Mouse (Mus musculus) intestine, embryonic 14.5 days (tissue): ENCODE results near the gene F13a1. TPM values are rescaled to one million over a fixed set of nuclear protein-coding genes. Genes with fewer than 3 reads are reported as not detected.

Experiments
- ATAC-seq: fragments of 200-750 bp; cut with Nextera tagmentation; replicated peaks from 2 replicates; pipeline ENCODE4 v1.8.0; 2017; ENCODE audit warnings: low read depth, moderate number of reproducible peaks, moderate TSS enrichment, moderate library complexity; ENCODE audit not compliant: low FRiP score, low TSS enrichment
- DNase-seq: peaks from one replicate; pipeline ENCODE4 v3.0.0-alpha.2; 2018; ENCODE audit warnings: low spot score
- H3K27ac ChIP-seq: fragments of 300-500 bp; sonication (generic); 2 replicates; pipeline ENCODE4 v1.5.1; 2014; ENCODE audit warnings: low read depth, mild to moderate bottlenecking, control low read depth
- H3K27me3 ChIP-seq: fragments of 300-500 bp; sonication (generic); replicated peaks from 2 replicates; pipeline ENCODE4 v1.6.1; 2014; ENCODE audit warnings: low read length, control low read depth; ENCODE audit not compliant: control insufficient read depth, insufficient read depth
- H3K36me3 ChIP-seq: fragments of 300-500 bp; sonication (generic); 2 replicates; pipeline ENCODE4 v1.6.1; 2014; ENCODE audit warnings: low read length, control low read depth; ENCODE audit not compliant: control insufficient read depth, insufficient read depth
- H3K4me1 ChIP-seq: fragments of 300-500 bp; sonication (generic); replicated peaks from 2 replicates; pipeline ENCODE4 v1.6.1; 2014; ENCODE audit warnings: low read length, control low read depth, mixed read lengths; ENCODE audit not compliant: control insufficient read depth, insufficient read depth
- H3K4me2 ChIP-seq: fragments of 300-500 bp; sonication (generic); 2 replicates; pipeline ENCODE4 v1.6.1; 2014; ENCODE audit warnings: low read length
- H3K4me3 ChIP-seq: fragments of 300-500 bp; sonication (generic); 2 replicates; pipeline ENCODE4 v1.5.1; 2014; ENCODE audit warnings: low read depth, low read length, control low read depth, mixed read lengths
- H3K9ac ChIP-seq: fragments of 300-500 bp; sonication (generic); 2 replicates; pipeline ENCODE4 v1.6.1; 2014; ENCODE audit warnings: mild to moderate bottlenecking, low read length
- H3K9me3 ChIP-seq: fragments of 300-500 bp; sonication (generic); 2 replicates; pipeline ENCODE4 v1.6.1; 2016; ENCODE audit warnings: low read length, control low read depth; ENCODE audit not compliant: control insufficient read depth
- whole genome bisulfite sequencing: fragments of 180-500 bp; shearing (Covaris S2); extraction: QIAGEN DNeasy Blood & Tissue Kit; methylation state at CpG from one replicate; pipeline ENCODE4 v1.1.7; 2014; 5-methylcytosine and 5-hydroxymethylcytosine counted together
- polyA plus RNA-seq: library from polyadenylated mRNA; unstranded; fragments of >200 nt; fragmentation: Nextera tagmentation; extraction: Ambion mirVana; gene quantifications from 2 replicates; pipeline ENCODE4 v1.2.1, GENCODE M21; 2014

F13a1 gene
- polyA plus RNA-seq, 1 experiment from 2014 or later, result 9.5 TPM

DNA sequence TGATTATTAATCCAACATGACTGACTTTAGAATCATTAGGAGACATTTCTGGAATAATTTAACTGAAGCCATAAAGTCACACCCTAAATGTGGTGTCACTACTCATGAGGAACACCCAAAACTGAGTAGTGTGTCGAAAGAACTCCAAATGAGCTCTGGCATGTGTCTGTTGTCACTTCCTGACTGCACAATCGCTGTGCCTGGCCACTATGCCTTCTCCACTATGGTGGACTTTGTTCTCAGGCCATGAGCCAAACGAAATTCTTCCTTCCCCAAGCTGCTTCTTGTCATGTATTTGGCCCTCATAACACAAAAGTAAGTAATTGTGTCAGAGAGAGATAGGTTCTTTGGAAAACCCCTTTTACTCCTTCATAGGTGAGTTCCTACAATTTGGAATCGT, 61.7 kb downstream of the F13a1 start:
- 77% methylated on average over 4 of the region's 4 CpGs for WGBS
- Histone ChIP-seq H3K27ac (no peak overlapping the region), H3K27me3 (no peaks in the 10 kb centered on the region), H3K9ac (no peak overlapping the region), H3K4me1 (no peaks in the 10 kb centered on the region), H3K9me3 (no peaks in the 10 kb centered on the region), H3K4me2 (no peak overlapping the region), H3K4me3 (no peak overlapping the region), H3K36me3 (no peaks in the 10 kb centered on the region)
- DNase-seq, result no peak
- no peak for ATAC-seq

DNA sequence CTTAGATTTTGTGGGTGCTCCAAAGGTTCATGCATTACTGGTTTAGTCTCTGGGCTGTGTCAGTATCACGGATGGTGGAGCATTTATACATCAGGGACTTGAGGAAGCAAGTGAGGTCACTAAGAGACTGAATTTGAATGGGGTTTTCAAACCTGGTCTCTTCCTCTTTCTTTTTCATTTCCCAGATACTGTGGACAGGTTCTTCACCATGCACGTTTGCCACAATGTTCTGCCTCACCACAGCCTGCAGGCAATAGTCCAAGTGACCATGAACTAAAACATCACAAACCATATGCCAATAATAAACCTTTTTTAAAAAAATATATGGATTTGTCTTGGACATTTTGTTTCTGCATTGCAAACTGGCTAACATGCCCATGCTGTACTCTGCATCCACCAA, 77.0 kb downstream of the F13a1 start:
- H3K9ac ChIP-seq, result no peak overlapping the region
- H3K36me3 ChIP-seq, result no peaks in the 10 kb centered on the region
- H3K4me2 ChIP-seq, result no peak overlapping the region
- no peak overlapping the region for H3K27ac ChIP-seq
- WGBS, result 84% methylated on average over 2 of the region's 2 CpGs
- no peak for DNase-seq
- ATAC-seq, result no peak
- no peak overlapping the region for H3K4me3 ChIP-seq
- H3K9me3 ChIP-seq, result no peaks in the 10 kb centered on the region
- no peaks in the 10 kb centered on the region for H3K27me3 ChIP-seq
- no peaks in the 10 kb centered on the region for H3K4me1 ChIP-seq

DNA sequence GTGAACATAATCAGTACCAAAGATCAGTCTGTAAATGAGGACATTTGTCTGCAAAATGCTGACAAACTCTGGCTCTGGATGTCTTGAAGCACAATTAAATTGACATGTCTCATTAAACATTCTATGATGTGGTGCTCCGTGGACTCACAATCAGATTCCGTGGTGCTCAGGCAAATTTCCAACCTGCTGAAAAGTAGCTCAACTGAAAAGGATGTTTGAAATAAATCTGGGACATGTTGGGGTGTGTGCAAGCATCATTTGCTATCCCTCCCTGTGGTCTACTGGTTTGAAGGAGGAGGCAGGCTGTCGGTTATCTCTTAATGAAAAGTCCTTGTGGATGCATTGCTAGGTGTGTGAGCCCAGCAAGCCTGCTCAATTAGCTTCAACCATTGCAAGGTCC, 77.8 kb downstream of the F13a1 start:
- H3K4me1 ChIP-seq, result no peaks in the 10 kb centered on the region
- no peak overlapping the region for H3K4me2 ChIP-seq
- DNase-seq, result no peak
- H3K36me3 ChIP-seq, result no peaks in the 10 kb centered on the region
- no peaks in the 10 kb centered on the region for H3K9me3 ChIP-seq
- H3K27me3 ChIP-seq, result no peaks in the 10 kb centered on the region
- H3K9ac ChIP-seq, result no peak overlapping the region
- no peak overlapping the region for H3K27ac ChIP-seq
- WGBS, result 76% methylated on average over 3 of the region's 3 CpGs
- ATAC-seq, result no peak
- no peak overlapping the region for H3K4me3 ChIP-seq

DNA sequence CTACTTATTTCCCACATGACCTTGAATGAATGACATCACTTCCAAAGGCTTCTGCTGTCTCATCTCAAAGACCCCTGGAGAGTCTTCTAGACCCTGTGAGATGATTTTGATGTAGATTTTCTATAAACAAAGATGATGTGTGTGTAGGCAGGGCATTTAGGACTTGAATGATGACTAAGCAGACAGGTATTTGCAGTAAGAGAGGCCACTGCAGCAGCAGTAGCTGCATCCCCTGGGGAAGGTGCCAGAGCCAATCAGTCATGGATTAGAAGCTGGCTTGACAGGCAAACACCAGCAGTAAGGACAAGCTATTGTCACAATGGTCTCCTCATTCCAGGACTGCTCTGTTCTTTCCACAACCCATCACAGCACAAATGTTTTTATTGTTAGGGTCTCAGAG, 87.1 kb downstream of the F13a1 start:
- no peaks in the 10 kb centered on the region for H3K4me1 ChIP-seq
- no peaks in the 10 kb centered on the region for H3K36me3 ChIP-seq
- H3K4me3 ChIP-seq, result no peak overlapping the region
- no peak overlapping the region for H3K27ac ChIP-seq
- no peak overlapping the region for H3K9ac ChIP-seq
- no peaks in the 10 kb centered on the region for H3K27me3 ChIP-seq
- DNase-seq (no peak), ATAC-seq (no peak)
- no peaks in the 10 kb centered on the region for H3K9me3 ChIP-seq
- H3K4me2 ChIP-seq, result no peak overlapping the region

DNA sequence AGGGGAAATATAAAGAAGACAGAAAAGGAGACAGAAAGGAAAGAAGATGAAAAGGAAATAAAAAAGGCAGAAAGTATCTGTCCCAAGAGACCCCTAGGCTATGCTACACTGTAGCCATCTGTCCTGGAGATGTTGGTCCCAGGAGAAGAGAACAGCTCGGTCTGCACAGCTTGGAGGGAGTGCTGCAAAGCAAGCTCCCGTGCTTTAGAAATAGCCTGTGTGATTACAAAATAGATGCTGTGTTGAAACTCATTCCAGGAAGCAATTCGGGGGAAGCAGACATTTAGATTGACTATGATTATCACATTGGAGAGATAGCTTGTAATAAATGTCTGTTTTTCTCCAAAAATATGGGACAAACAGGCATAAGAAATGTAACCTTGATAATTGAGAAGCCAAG, 91.0 kb downstream of the F13a1 start:
- H3K27me3 ChIP-seq, result no peaks in the 10 kb centered on the region
- no peaks in the 10 kb centered on the region for H3K9me3 ChIP-seq
- DNase-seq, result no peak
- no peak overlapping the region for H3K4me2 ChIP-seq
- H3K27ac ChIP-seq, result no peak overlapping the region
- no peak overlapping the region for H3K4me3 ChIP-seq
- H3K36me3 ChIP-seq, result no peaks in the 10 kb centered on the region
- H3K9ac ChIP-seq, result no peak overlapping the region
- ATAC-seq, result no peak
- H3K4me1 ChIP-seq, result no peaks in the 10 kb centered on the region
- 66% methylated on average over 3 of the region's 3 CpGs for WGBS

DNA sequence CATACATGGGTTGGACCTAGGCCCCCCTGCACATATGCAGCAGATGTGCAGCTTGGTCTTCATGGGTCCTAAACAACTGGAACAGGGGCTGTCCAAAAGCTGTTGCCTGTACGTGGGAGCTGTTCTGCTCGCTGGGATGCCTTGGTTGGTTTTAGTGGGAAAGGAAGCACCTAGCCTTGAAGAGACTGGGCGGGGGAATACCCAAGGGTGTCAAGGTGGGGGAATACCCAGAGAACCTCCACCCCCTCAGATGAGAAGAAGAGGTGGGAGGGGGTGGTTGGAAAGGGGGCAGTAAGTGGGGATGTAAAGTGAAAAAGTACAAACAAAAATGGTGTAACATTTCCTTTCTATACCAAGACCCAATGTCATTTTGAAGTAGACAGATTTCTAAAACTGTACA, 95.1 kb downstream of the F13a1 start:
- DNase-seq (no peak), ATAC-seq (no peak)
- no peak overlapping the region for H3K9ac ChIP-seq

DNA sequence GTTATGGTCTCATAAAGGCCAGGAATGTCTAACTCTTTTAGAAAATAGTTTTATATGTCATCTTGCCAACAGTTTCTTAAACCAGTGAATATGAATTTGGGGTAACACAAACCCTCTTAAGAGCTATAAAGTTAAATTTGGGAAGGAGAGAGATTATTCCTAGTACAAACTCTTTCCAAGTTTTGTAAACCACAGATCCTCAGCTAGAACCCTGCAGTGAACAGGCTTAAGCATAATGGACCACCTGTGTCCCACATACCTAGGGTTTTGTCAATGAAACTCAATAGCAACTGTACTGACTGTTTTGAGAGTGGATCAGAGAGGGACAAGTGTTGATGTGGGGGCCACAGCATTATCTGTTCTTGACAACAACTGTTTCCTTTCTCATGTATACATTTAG, 96.4 kb downstream of the F13a1 start:
- Histone ChIP-seq H3K9me3 (no peaks in the 10 kb centered on the region), H3K27ac (no peak overlapping the region), H3K27me3 (no peaks in the 10 kb centered on the region), H3K4me3 (no peak overlapping the region), H3K36me3 (no peaks in the 10 kb centered on the region), H3K9ac (no peak overlapping the region), H3K4me1 (no peaks in the 10 kb centered on the region), H3K4me2 (no peak overlapping the region)
- ATAC-seq (no peak), DNase-seq (no peak)

More for the DNA sequence above, 95.1 kb downstream of the F13a1 start:
- Histone ChIP-seq H3K4me2 (no peak overlapping the region), H3K27ac (no peak overlapping the region), H3K4me3 (no peak overlapping the region), H3K36me3 (no peaks in the 10 kb centered on the region), H3K27me3 (no peaks in the 10 kb centered on the region), H3K4me1 (no peaks in the 10 kb centered on the region), H3K9me3 (no peaks in the 10 kb centered on the region)
- 89% methylated on average over 3 of the region's 3 CpGs for WGBS

DNA sequence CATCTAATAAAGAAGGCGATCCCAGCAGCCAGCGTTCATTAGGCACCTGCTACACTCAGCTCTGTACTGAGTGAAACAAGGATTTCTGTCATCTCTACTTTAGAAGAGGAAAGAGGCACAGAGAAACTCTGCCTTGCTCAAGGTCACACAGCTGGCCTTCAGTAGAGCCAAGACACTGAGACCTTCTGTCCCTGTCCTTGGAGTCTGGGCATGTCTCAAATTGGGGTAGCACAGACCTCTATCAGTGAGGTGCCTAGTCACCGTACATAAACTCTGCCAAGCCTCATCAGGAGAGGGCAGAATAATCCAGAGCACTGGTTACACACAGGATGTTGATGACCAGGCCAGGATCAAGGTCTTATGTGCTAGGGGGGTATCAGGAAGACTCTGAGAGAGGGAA, 108.2 kb downstream of the F13a1 start:
- Histone ChIP-seq H3K27ac (no peak overlapping the region), H3K36me3 (no peaks in the 10 kb centered on the region)
- WGBS, result 94% methylated on average over 3 of the region's 3 CpGs

DNA sequence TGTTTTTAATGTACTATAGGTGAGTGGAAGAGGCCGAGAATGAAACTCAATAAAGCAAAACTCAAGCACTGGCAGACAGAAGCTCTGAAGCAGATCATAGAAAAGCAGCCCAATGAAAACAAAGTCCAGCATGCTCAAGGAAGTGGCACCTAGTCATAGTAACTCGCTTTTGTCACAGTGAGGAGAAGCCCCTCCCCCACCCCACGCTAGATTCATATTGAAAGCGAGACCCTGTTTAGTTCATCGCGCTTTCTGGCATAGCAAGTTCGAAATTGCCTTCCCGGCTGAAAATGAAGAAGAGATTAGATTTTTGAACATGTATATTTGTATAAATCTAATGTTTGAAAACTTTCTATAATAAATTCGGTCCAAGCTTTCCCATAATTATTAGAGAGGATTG, 118.0 kb downstream of the F13a1 start:
- H3K27me3 ChIP-seq, result no peaks in the 10 kb centered on the region
- no peak overlapping the region for H3K9ac ChIP-seq
- no peak overlapping the region for H3K27ac ChIP-seq
- H3K4me1 ChIP-seq, result no peaks in the 10 kb centered on the region
- 87% methylated on average over 9 of the region's 9 CpGs for WGBS
- H3K4me3 ChIP-seq, result no peak overlapping the region
- H3K36me3 ChIP-seq, result no peaks in the 10 kb centered on the region
- ATAC-seq (no peak), DNase-seq (no peak)
- no peak overlapping the region for H3K4me2 ChIP-seq
- no peaks in the 10 kb centered on the region for H3K9me3 ChIP-seq

More for the DNA sequence above, 108.2 kb downstream of the F13a1 start:
- H3K27me3 ChIP-seq, result no peaks in the 10 kb centered on the region
- no peak overlapping the region for H3K9ac ChIP-seq
- no peak overlapping the region for H3K4me2 ChIP-seq
- H3K4me1 ChIP-seq, result no peaks in the 10 kb centered on the region
- no peak for DNase-seq
- no peak overlapping the region for H3K4me3 ChIP-seq
- ATAC-seq, result no peak
- no peaks in the 10 kb centered on the region for H3K9me3 ChIP-seq
